Mouse (Mus musculus): ENCODE data around the gene Vstm4.

Gene Vstm4

GRCm38 (mm10) chr14:32947512-32947911 lies 91.0 kb downstream of the Vstm4 start:
- no peak for DNase-seq (ENCODE audit: low spot score)

DNA sequence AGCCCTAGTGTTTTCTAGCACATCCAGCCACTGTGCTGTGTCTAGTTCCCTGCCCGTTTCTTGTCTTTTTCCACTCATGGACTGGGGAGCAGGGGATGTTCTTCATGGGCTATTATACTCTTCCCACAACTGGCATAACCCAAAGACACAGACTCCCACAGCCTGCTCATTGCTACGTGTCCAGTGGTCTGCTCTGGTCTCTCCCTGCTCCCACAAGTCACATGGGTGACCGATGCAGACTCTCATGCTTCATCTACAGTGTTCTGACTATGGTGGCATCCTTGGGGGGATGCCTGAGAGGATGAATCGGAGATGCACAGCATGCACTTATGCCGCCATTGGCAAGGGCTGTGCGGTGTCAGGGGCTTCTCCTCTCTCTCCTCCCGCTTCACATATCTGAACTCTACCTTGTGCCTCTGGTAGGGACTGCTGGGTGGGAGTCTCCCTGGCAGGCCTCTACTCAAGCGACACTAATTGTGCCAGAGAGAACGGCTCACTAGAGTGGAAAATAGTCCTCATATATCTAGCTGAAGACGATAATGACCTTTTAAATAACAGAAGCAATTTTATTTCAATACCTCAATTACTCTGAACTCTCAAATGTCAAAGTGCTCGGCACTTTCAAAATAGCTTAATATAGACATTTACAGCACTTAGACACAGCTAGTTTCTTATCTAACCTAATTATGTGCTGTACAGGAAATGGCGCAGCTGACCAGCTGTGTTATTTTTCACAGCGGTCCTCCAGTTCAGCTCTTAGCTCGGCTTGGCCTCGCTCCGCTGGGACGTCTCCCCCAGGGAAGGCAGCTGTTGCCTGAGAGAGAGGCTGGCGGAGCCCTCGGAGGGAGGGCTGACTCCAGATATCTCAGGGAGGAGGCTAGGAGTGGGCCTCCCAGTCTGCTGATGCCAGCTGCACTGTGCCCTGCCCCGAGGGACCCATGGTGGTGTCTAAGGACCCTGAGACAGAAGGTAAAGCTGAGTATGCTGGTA lies 94.1 kb downstream of the Vstm4 start:
- DNase-seq (ENCODE audit: low spot score) = no peak

DNA sequence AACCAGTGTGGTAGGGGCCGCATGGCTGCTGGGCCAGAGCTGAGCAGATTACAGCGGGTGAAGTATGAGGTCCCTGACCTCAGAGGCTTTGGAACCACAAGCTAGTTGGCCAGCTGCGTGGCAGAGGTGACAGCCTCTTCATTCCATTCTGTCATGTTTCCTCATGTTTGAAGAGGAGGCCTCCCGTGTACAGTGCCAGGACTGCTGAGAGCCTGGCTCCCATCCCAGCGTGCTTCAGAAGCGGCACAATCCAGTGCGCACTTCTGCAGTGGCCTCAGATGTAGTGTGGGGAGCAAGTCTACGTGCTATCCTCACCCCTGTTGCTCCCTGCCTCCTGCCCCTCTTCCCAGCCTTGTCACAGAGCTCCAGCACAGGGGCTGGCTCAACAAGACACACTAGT lies 99.9 kb downstream of the Vstm4 start:
- no peak for DNase-seq (ENCODE audit: low spot score)

- no peak for DNase-seq (ENCODE audit: low spot score)
These were observed 102.1 kb downstream of the Vstm4 start for GRCm38 (mm10) chr14:32958671-32959070.

DNA sequence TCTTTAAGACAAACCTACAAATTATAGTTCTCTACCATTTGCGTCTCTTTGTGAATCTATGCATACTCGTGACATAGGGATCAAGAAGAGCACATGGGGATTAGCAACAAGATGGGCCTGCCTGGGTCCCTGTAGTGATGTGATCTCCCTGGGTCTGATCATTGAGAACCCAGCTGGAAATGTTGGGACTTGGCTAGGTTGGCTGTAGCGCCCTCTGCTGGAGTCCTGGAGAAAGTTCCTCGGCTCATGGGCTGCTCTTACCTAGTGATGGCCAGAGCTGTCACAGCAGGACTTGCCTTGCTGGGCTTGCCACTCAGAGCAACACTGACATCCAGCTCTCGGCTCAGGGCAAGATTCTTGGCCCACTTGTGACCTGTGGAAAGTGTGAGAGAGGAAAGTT lies 103.9 kb downstream of the Vstm4 start:
- DNase-seq (ENCODE audit: low spot score) = no peak

DNA sequence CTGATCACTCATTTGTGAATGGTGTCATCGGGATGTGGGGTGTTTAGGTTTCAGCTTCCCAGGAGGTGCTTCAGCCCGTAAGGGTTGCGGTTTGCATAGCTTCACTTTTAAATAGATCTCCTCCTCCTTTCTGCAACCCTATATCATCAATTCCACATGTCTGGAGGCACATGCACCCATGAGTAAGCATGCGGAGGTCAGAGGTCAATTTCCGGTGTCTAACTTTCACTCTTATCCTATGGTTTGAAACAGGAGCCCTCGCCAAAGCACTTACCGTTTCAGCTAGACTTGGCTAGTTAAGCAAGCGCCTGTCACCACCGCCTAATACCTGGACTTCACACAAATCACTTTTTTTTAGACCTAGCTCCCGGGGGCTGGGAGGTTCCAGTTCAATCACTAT lies 108.2 kb downstream of the Vstm4 start:
- DNase-seq (ENCODE audit: low spot score) = no peak

- no peak for DNase-seq (ENCODE audit: low spot score)
These were observed 114.1 kb downstream of the Vstm4 start for GRCm38 (mm10) chr14:32970700-32971099.

DNA sequence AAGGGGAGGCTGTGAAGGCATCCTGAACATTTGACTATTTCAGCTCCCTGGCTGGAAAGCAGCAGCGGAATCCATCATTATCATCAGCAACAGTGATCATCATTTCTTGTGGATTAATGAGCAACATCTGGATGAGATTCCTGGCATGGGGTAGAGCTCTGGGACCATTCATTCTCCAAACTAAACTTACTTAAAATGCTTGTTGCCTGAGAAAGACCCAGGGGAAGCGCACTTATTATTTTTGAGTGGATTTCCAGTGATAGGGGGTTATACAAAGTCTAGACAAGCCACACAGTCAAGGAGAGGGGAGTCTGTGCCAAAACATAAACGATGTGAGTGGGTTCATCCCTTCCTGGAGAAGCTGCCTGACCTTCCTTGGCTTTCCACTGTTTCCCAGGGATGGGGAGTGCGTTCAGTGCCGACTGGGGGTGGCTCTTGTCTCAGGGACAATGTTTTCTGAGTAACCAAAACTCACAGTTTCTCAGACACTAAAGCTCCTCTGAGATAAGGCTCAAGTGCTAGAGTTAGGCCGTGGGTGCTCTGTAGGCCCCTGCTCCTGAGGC lies 127.7 kb downstream of the Vstm4 start:
- DNase-seq (ENCODE audit: low spot score) = no peak

DNA sequence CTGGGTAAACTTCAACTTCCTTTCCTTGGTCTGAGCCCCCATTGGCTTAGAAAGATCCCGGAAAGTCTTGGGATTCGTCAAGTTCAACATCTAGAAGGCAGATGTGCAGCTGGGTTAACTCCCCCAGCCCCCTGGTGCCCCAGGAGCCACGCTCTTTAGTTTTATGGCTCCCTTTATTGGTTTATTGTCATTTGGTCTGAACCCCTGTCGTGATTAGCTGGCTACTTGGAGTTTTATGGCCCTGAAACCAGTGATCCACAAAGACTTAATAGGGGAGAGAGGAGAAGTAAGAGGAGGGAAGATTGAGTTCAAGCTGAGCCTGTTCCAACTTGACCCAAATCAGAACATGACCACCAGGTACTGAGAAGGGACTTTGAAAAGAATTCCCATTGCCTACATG lies 130.1 kb downstream of the Vstm4 start:
- no peak for DNase-seq (ENCODE audit: low spot score)

All from urinary bladder, postnatal 10 days (tissue).